Mouse (Mus musculus) testis, adult 2 months (tissue): ENCODE measurements around the gene Cacna1b.

Experiments
- CTCF ChIP-seq: fragments of 200-500 bp; IDR thresholded peaks from 2 replicates; pipeline ENCODE4 v1.5.1; 2012; ENCODE audit warnings: low read depth, mild to moderate bottlenecking, inconsistent platforms, low read length, moderate library complexity; ENCODE audit not compliant: control insufficient read depth, insufficient read depth, insufficient replicate concordance
- POLR2A ChIP-seq: fragments of 200-500 bp; IDR thresholded peaks from 2 replicates; pipeline ENCODE4 v1.6.1; 2012; ENCODE audit warnings: low read depth, mild to moderate bottlenecking, inconsistent platforms, low read length, moderate library complexity; ENCODE audit not compliant: control insufficient read depth

- TF ChIP-seq CTCF, result no peak
- no peak for TF ChIP-seq POLR2A
Observed at GRCm38 (mm10) chr2:24761923-24762445, 968 bp downstream of the Cacna1b start.
